Mouse (Mus musculus) embryonic fibroblast, embryonic 13.5 days (primary cell): ENCODE results near the gene Itgb5. TPM values are rescaled to one million over a fixed set of nuclear protein-coding genes. Genes with fewer than 3 reads are reported as not detected.
A peak's percentile ranks its signal among the peaks of the same experiment; 100 is the strongest.

Experiments used
- H3K27ac ChIP-seq: 2 replicates; pipeline ENCODE4 v1.5.1; 2012; ENCODE audit warnings: low read length, control low read depth, inconsistent platforms; ENCODE audit not compliant: insufficient read depth
- H3K4me1 ChIP-seq: 2 replicates; pipeline ENCODE4 v1.6.1; 2011; ENCODE audit warnings: low read length; ENCODE audit not compliant: control insufficient read depth, insufficient read depth
- H3K4me3 ChIP-seq: 2 replicates; pipeline ENCODE4 v1.5.1; 2011; ENCODE audit warnings: mild to moderate bottlenecking, control low read depth, low read length; ENCODE audit not compliant: insufficient read depth
- CTCF ChIP-seq: IDR thresholded peaks from 2 replicates; pipeline ENCODE4 v1.5.1; 2011; ENCODE audit warnings: mild to moderate bottlenecking, control low read depth, low read length, moderate library complexity, borderline replicate concordance; ENCODE audit not compliant: insufficient read depth
- POLR2A ChIP-seq: IDR thresholded peaks from 2 replicates; pipeline ENCODE4 v1.6.1; 2011; ENCODE audit warnings: low read depth, mild to moderate bottlenecking, control low read depth, low read length, moderate library complexity
- polyA plus RNA-seq: library from polyadenylated mRNA; stranded (reverse); fragments of >200 nt; gene quantifications from 2 replicates; pipeline ENCODE4 v1.2.4, GENCODE M21; 2011; ENCODE audit warnings: low read depth; ENCODE audit not compliant: missing spikeins, insufficient read length

Itgb5 gene
- polyA plus RNA-seq, 1 experiment = 348 TPM

DNA sequence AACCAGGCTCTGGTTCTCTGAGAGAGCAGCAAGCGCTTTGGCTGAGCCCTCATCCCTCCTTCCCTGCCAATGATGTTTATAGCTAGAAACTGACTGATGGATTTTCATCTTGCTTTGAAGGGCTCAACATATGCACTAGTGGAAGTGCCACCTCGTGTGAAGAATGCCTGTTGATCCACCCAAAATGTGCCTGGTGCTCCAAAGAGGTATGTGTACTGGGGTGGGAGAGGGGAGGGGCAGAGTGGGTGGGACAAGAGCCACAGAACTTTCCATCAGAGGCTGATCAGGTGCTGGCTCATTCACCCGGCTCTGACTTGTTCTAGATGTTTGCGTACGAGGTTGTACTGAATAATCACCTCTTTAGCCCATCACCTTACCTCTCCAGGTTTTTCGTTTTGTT, 15.4 kb downstream of the Itgb5 start:
- no peak for TF ChIP-seq CTCF
- peaks cover 5% of the 10 kb centered on the region; the same call in 1 of the 2 replicates for H3K4me1 ChIP-seq
- H3K4me3 ChIP-seq = no peak overlapping the region
- H3K27ac ChIP-seq = no peak overlapping the region

DNA sequence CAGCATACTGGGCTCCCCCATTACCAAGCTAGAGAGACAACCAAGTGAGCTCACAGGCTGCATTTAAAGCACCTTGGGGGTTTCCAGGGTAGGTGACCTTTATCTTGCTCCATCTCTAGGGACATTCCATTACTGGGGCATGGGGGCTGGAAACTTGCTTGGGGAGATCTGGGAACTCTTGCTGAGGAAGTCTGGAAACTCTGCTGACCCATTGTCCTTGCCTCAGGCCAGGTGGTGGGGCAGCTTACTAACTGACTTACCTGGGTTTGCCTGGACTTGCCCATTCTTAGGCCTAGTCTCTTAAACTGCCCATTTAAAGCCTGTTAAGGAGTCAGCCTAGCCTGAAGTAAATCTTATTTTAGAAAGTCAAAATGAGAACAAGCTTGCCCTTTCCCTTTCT, 23.8 kb downstream of the Itgb5 start:
- H3K27ac ChIP-seq = no peak overlapping the region
- H3K4me3 ChIP-seq = no peak overlapping the region
- TF ChIP-seq POLR2A = no peak
- TF ChIP-seq CTCF = no peak
- no peaks in the 10 kb centered on the region for H3K4me1 ChIP-seq

DNA sequence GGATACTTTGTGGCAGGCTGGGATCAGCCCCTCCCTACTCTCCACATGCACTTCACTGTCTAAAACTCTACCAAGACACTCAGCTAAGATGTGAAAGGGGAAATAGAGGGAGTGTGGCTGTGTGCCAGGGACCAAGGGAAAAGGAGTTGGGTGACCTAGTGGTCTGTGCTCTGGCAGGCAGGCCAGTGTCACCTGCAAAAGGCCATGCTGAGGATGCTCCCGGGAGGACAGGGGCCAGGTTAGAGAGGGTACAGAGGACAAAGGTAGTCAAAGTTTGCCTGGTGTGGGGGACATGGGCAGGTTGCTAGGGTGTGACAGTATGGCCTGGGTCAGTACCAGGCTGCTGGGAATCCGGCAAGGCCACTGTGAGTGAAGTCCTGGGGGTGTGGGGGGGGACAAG, 29.3 kb downstream of the Itgb5 start:
- no peak overlapping the region for H3K4me3 ChIP-seq
- TF ChIP-seq POLR2A = no peak
- H3K4me1 ChIP-seq = 0 out of 2 replicates have a peak, but pooled peaks cover 3% of the 10 kb centered on the region
- H3K27ac ChIP-seq = no peak overlapping the region

DNA sequence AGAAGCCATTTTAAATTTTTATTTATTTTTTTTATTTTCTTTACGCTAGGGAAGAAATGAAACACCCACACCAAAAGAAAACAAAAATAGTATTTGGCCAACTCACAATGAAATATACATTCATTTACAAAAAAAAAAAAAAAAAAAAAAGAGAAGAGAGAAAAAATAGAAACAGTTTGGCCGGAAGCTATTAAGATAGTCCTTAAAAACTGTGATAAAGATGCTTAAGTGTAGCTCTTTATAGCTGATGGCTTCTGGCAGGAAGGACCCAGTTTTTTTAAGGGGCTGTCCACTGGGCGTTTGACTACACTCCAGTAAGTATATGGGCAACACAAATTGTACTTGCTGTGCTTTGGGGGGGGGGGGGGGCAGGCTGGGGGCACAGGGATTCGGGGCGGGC, 29.9 kb downstream of the Itgb5 start:
- TF ChIP-seq POLR2A = no peak
- TF ChIP-seq CTCF = no peak
- no peak overlapping the region for H3K27ac ChIP-seq

DNA sequence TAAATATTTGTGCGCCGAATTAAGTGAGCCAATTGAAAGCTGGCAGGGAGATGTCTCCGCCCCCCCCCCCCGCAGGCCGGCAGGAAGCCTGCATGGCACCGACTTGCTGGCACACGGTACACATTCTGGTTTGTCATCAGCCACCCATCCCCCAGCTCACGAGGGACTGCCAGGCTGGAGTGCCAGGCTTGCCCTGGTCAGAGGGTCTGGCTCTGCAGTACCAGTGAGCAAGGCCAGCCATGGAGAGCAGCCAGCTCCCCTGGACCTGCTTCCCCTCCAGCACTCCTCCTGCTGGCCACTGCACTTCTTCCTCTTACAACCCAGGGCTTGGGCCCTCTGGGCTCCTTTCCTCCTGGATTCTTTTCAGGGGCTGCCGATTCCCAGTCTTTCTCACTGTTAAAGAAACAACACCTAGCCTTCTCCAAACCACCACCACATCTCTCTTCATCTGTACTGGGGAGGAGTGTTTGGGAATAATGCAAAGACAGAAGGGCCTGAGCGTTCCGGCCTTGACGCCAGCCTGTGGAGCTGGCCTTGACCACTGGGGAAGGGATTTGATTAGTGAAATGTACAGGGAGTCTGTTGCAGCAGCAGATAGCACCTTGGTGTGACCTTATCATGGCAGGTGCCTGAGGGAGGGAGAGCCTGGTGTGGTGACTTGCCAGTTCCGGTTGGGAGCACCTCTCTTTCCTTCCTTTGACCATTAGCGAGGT, 30.7 kb downstream of the Itgb5 start:
- TF ChIP-seq CTCF = peak; percentile 41; the same call in 1 of the 2 replicates
- TF ChIP-seq POLR2A = no peak
- H3K4me3 ChIP-seq = no peak overlapping the region
- H3K4me1 ChIP-seq = 0 out of 2 replicates have a peak, but pooled peaks cover 3% of the 10 kb centered on the region
- no peak overlapping the region for H3K27ac ChIP-seq

More for the DNA sequence above, 29.9 kb downstream of the Itgb5 start:
- Histone ChIP-seq H3K4me1 (0 out of 2 replicates have a peak, but pooled peaks cover 3% of the 10 kb centered on the region), H3K4me3 (no peak overlapping the region)

DNA sequence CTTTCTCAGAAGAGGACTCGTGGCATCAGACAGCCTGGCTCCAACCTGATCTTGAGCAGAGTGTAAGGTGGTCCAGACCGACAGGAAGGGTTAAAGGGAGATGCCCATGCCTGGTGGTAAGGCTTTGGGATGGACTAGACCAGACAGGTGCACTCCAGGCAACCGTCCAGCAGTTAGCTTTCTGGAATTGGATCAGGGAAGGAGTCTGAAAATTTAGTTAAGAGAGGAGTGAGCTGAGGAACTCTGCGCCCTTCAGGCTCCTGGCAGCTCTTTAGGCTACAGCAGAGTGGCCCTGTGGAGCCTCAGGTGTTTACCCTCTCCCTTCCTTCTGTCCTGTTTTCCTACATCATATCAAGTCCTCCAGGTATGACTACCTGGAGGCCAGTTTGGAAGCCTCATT, 32.9 kb downstream of the Itgb5 start:
- no peak for TF ChIP-seq CTCF
- TF ChIP-seq POLR2A = no peak
- Histone ChIP-seq H3K27ac (no peak overlapping the region), H3K4me3 (no peak overlapping the region), H3K4me1 (0 out of 2 replicates have a peak, but pooled peaks cover 3% of the 10 kb centered on the region)

DNA sequence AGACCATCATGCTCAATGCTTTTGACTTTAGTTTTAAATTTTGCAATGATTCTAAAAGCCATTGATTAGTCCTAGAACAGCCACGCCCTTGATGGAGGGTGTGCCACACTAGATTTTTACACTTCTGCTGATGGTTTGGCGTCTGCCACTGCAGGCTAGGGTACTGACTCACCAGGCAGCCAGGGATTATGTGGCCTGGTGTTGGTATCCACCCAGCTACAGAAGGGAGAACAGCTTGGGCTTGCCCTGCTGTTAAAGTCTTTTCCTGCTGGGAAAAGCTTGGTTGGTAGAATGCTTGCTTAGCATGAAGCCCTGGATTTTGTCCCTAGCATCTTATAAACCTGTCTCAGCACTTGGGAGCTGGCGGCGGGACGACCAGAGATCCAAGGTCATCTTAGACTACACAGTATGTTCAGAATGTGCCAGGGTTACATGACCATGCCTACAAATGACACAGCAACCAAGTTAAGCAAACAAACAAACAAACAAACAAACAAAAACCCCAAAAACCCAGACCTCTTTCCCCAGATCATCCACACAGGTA, 33.8 kb downstream of the Itgb5 start:
- Histone ChIP-seq H3K27ac (peak overlapping the region; percentile 21; the same call in 1 of the 2 replicates), H3K4me1 (0 out of 2 replicates have a peak, but pooled peaks cover 3% of the 10 kb centered on the region), H3K4me3 (no peak overlapping the region)
- TF ChIP-seq CTCF (no peak), POLR2A (no peak)

DNA sequence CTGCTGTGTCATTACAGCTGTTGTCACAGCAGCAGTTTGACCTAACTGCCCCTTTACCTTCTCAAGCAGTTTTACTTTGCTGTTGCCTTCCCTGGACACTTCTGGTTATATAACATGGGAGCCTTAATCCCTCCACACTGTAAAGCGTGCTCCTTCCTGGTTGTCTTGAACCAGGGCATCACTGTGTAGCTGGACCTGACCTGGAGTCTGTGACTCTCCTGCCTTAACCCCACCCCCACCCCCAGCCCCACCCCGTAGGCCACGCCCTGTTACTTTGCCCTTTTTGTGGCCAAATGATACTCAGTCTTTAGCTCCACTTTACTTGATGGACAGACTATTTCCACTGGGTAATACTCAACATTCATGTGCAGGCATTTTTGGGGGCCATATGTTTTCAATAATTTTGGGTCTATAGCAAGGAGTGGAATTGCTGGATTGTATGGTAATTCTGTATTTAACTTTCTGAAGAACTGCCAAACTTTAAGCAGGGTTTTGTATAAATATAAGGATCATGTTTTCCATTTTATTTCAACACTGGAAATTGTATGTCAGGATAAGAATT, 40.8 kb downstream of the Itgb5 start:
- Histone ChIP-seq H3K4me3 (no peak overlapping the region), H3K27ac (peak overlapping the region; percentile 98), H3K4me1 (peaks cover 28% of the 10 kb centered on the region)
- no peak for TF ChIP-seq POLR2A
- no peak for TF ChIP-seq CTCF

DNA sequence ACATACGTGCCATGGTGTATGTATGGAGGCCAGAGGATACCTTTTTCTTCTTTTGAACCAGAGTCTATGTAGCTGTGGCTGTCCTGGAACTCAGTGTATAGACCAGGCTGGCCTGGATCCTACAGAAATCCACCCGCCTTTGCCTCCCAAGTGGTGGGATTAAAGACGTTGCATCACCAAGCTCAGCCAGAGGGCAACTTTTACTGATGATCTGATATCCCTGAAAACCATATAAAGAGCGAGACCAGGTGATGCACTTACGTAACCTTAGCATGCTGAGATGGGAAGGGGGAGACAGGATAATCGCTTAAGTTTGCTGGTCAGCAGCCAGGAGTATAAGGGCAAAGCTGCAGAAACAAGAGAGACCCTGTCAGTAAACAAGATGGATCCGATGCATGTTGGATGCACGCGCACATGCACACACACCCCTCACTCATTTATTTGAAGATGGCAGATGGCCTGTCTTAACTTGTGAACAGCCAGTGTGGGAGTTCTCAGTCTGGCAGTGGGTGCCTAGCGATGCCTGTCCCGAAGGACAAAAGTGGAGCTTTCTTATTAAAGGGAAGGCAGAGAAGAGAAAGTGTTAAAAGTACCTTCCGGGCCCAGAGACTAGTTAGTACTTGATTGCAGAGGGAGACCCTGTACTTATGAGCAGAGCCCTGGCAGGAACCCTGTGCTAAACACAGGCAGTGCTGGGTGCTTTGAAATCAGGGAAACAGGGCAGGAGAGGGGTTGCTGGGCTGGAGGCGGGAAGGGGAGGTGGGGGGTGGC, 41.7 kb downstream of the Itgb5 start:
- TF ChIP-seq POLR2A (no peak), CTCF (no peak)
- peaks cover 30% of the 10 kb centered on the region for H3K4me1 ChIP-seq
- no peak overlapping the region for H3K4me3 ChIP-seq
- H3K27ac ChIP-seq = peak overlapping the region; percentile 81
